Mouse (Mus musculus): ENCODE measurements around the gene Tsacc.

- TF ChIP-seq CTCF (IDR thresholded peaks at IDR 0.05) (no peak), POLR2A (IDR thresholded peaks at IDR 0.05; ENCODE audit: insufficient read depth, low read depth, low read length) (no peak)
Measured at GRCm38 (mm10) chr3:88299172-88299571, 2.4 kb upstream of the Tsacc start.
